Mouse (Mus musculus) liver, embryonic 11.5 days (tissue): ENCODE results near the gene Kazn. TPM values are rescaled to one million over a fixed set of nuclear protein-coding genes. Genes with fewer than 3 reads are reported as not detected.

Experiments used
- ATAC-seq: fragments of 200-750 bp; cut with Nextera tagmentation; replicated peaks from 2 replicates; pipeline ENCODE4 v1.8.0; 2017; ENCODE audit warnings: moderate number of reproducible peaks, mild to moderate bottlenecking, moderate TSS enrichment, moderate library complexity; ENCODE audit not compliant: low FRiP score
- DNase-seq: peaks from one replicate; pipeline ENCODE4 v3.0.0-alpha.2; 2017; ENCODE audit warnings: low spot score
- H3K27ac ChIP-seq: fragments of 300-500 bp; sonication (generic); 2 replicates; pipeline ENCODE4 v1.5.1; 2014; ENCODE audit warnings: mild to moderate bottlenecking, low read depth, low read length, control low read depth
- H3K27me3 ChIP-seq: fragments of 300-500 bp; sonication (generic); replicated peaks from 2 replicates; pipeline ENCODE4 v1.6.1; 2014; ENCODE audit warnings: low read length, mixed read lengths; ENCODE audit not compliant: control insufficient read depth, insufficient read depth
- H3K36me3 ChIP-seq: fragments of 300-500 bp; sonication (generic); 2 replicates; pipeline ENCODE4 v1.6.1; 2014; ENCODE audit warnings: mild to moderate bottlenecking, low read length, moderate library complexity, mixed read lengths; ENCODE audit not compliant: control insufficient read depth, insufficient read depth
- H3K4me1 ChIP-seq: fragments of 300-500 bp; sonication (generic); replicated peaks from 2 replicates; pipeline ENCODE4 v1.6.1; 2014; ENCODE audit warnings: low read length, mixed read lengths; ENCODE audit not compliant: control insufficient read depth, insufficient read depth
- H3K4me2 ChIP-seq: fragments of 300-500 bp; sonication (generic); 2 replicates; pipeline ENCODE4 v1.6.1; 2014; ENCODE audit warnings: mild to moderate bottlenecking, control low read depth, moderate library complexity
- H3K4me3 ChIP-seq: fragments of 300-500 bp; sonication (generic); 2 replicates; pipeline ENCODE4 v1.5.1; 2014; ENCODE audit warnings: low read depth, low read length, control low read depth
- H3K9ac ChIP-seq: fragments of 300-500 bp; sonication (generic); 2 replicates; pipeline ENCODE4 v1.6.1; 2014; ENCODE audit warnings: low read depth, low read length, control low read depth
- H3K9me3 ChIP-seq: fragments of 300-500 bp; sonication (generic); 2 replicates; pipeline ENCODE4 v1.6.1; 2016; ENCODE audit warnings: low read length, inconsistent platforms, mixed read lengths; ENCODE audit not compliant: control insufficient read depth
- WGBS: fragments of 180-500 bp; shearing (Covaris S2); extraction: QIAGEN DNeasy Blood & Tissue Kit; methylation state at CpG from one replicate; pipeline ENCODE4 v1.1.7; 2014; 5-methylcytosine and 5-hydroxymethylcytosine counted together
- polyA plus RNA-seq: library from polyadenylated mRNA; unstranded; fragments of >200 nt; fragmentation: Nextera tagmentation; extraction: Ambion mirVana; gene quantifications from 2 replicates; pipeline ENCODE4 v1.2.1, GENCODE M21; 2014

Gene Kazn
- polyA plus RNA-seq, 1 experiment from 2014 or later: 4.4 TPM

- H3K4me3 ChIP-seq: no peak overlapping the region
- H3K9me3 ChIP-seq: no peaks in the 10 kb centered on the region
- H3K9ac ChIP-seq: no peak overlapping the region
- H3K27ac ChIP-seq: no peak overlapping the region
- ATAC-seq: no peak
- peaks cover 7% of the 10 kb centered on the region for H3K4me1 ChIP-seq
- no peak overlapping the region for H3K4me2 ChIP-seq
- no peaks in the 10 kb centered on the region for H3K27me3 ChIP-seq
- no peaks in the 10 kb centered on the region for H3K36me3 ChIP-seq
- no peak for DNase-seq
- WGBS: 63% methylated on average over 18 of the region's 18 CpGs
Measured at GRCm38 (mm10) chr4:142170882-142171768, 68.1 kb downstream of the Kazn start.

DNA sequence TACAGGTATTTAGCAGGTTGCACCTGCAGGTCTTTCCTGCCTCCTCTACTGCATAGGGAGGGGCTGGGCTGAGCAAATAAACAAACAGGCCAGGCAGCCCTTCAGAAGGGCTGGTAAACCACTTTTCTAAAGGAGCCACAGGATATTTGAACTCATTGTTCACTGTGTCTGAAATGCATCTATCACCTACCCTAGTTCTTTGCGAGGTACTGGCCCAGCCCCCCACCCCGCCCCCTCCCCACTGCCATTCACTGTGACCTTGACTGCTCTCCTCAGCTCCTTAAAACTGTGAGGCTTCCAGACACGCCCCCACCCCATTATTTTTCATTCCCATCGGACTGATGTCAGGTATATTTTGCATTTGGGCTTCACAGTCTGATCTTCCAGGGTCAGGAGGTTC is 69.6 kb downstream of the Kazn start:
- peaks cover 14% of the 10 kb centered on the region for H3K4me1 ChIP-seq

GRCm38 (mm10) chr4:142168352-142168751 is 70.8 kb downstream of the Kazn start:
- no peak for DNase-seq
- 88% methylated on average over 7 of the region's 7 CpGs for WGBS
- no peak overlapping the region for H3K4me3 ChIP-seq

More for the DNA sequence above, 69.6 kb downstream of the Kazn start:
- H3K4me2 ChIP-seq: no peak overlapping the region
- DNase-seq: no peak
- 68% methylated on average over 4 of the region's 4 CpGs for WGBS
- H3K36me3 ChIP-seq: no peaks in the 10 kb centered on the region
- no peak for ATAC-seq
- H3K9me3 ChIP-seq: no peaks in the 10 kb centered on the region
- H3K4me3 ChIP-seq: no peak overlapping the region
- H3K9ac ChIP-seq: no peak overlapping the region
- H3K27ac ChIP-seq: no peak overlapping the region
- no peaks in the 10 kb centered on the region for H3K27me3 ChIP-seq

GRCm38 (mm10) chr4:142165835-142166701 is 73.1 kb downstream of the Kazn start:
- ATAC-seq (peak; percentile 66), DNase-seq (peak; percentile 59)
- H3K4me2 ChIP-seq: peak overlapping the region; percentile 18
- H3K9me3 ChIP-seq: no peaks in the 10 kb centered on the region
- peak overlapping the region; percentile 47; the same call in 1 of the 2 replicates for H3K27ac ChIP-seq
- WGBS: 11% methylated on average over 18 of the region's 18 CpGs
- no peaks in the 10 kb centered on the region for H3K36me3 ChIP-seq
- no peak overlapping the region for H3K9ac ChIP-seq
- H3K4me3 ChIP-seq: no peak overlapping the region
- no peaks in the 10 kb centered on the region for H3K27me3 ChIP-seq
- H3K4me1 ChIP-seq: peaks cover 8% of the 10 kb centered on the region

More at GRCm38 (mm10) chr4:142168352-142168751, 70.8 kb downstream of the Kazn start:
- Histone ChIP-seq H3K9ac (no peak overlapping the region), H3K36me3 (no peaks in the 10 kb centered on the region), H3K4me2 (no peak overlapping the region), H3K27ac (no peak overlapping the region), H3K9me3 (no peaks in the 10 kb centered on the region), H3K27me3 (no peaks in the 10 kb centered on the region), H3K4me1 (peaks cover 11% of the 10 kb centered on the region)
- no peak for ATAC-seq

- no peak for ATAC-seq
- 34% methylated on average over 5 of the region's 5 CpGs for WGBS
- H3K27me3 ChIP-seq: no peaks in the 10 kb centered on the region
- H3K9ac ChIP-seq: no peak overlapping the region
- no peaks in the 10 kb centered on the region for H3K36me3 ChIP-seq
- DNase-seq: no peak
- H3K27ac ChIP-seq: no peak overlapping the region
- no peaks in the 10 kb centered on the region for H3K9me3 ChIP-seq
- no peak overlapping the region for H3K4me2 ChIP-seq
- no peak overlapping the region for H3K4me3 ChIP-seq
- peaks cover 8% of the 10 kb centered on the region for H3K4me1 ChIP-seq
Measured at GRCm38 (mm10) chr4:142165363-142165762, 73.8 kb downstream of the Kazn start.

DNA sequence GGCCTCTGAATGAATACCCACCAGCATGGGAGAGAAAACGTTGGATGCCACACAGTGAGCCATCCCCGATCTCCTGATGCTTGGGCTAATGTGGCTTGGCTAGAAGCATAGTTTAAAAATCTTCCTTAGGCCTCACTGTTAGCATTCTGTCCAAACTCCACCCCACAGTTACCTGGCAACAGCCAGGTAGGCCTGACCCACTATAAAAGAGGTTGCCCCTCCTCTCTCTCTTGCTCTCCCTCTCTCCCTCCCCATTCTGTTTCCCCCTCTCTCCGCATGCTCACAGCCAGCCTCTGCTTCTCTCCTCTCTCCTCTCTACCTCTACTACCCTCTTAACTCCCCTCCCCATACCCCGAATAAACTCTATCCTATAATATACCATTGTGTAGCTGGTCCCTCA is 74.8 kb downstream of the Kazn start:
- no peak overlapping the region for H3K4me3 ChIP-seq
- H3K4me2 ChIP-seq: no peak overlapping the region
- H3K9ac ChIP-seq: no peak overlapping the region
- 73% methylated on average over 4 of the region's 4 CpGs for WGBS
- H3K9me3 ChIP-seq: no peaks in the 10 kb centered on the region
- ATAC-seq (no peak), DNase-seq (no peak)
- no peaks in the 10 kb centered on the region for H3K27me3 ChIP-seq
- no peaks in the 10 kb centered on the region for H3K36me3 ChIP-seq
- peaks cover 8% of the 10 kb centered on the region for H3K4me1 ChIP-seq
- H3K27ac ChIP-seq: no peak overlapping the region

- H3K4me1 ChIP-seq: peaks cover 8% of the 10 kb centered on the region
- no peaks in the 10 kb centered on the region for H3K9me3 ChIP-seq
- ATAC-seq (no peak), DNase-seq (no peak)
- H3K4me3 ChIP-seq: no peak overlapping the region
- no peak overlapping the region for H3K4me2 ChIP-seq
- H3K27me3 ChIP-seq: no peaks in the 10 kb centered on the region
- no peak overlapping the region for H3K27ac ChIP-seq
- 58% methylated on average over 3 of the region's 3 CpGs for WGBS
- H3K9ac ChIP-seq: no peak overlapping the region
- no peaks in the 10 kb centered on the region for H3K36me3 ChIP-seq
Measured at GRCm38 (mm10) chr4:142163862-142164261, 75.3 kb downstream of the Kazn start.

DNA sequence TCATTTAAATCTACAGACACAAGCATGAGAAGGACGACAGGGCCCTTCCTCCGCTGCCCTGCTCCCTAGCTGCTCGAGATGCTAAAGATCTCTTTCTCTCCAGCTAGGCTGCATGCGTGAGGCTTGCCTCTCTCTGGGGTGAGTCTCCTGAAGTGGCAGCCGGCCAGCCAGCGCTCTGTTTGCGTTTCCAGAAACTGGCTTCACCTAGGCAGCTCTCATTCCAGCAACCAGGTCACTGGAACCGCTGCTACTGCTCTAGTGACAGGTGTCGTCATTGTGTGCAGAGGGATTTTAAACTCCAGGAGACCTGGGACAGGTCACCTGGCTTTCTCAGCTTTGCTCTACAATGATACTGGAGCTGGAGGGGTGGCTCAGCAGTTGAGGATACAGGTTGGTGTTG is 76.5 kb downstream of the Kazn start:
- Histone ChIP-seq H3K9ac (no peak overlapping the region), H3K36me3 (no peaks in the 10 kb centered on the region), H3K27ac (no peak overlapping the region), H3K4me3 (no peak overlapping the region), H3K9me3 (no peaks in the 10 kb centered on the region), H3K4me1 (peaks cover 8% of the 10 kb centered on the region), H3K4me2 (no peak overlapping the region), H3K27me3 (no peaks in the 10 kb centered on the region)
- 85% methylated on average over 9 of the region's 9 CpGs for WGBS
- ATAC-seq (no peak), DNase-seq (no peak)
